ENCODE assay signal across 9 mouse cellular contexts in the genomic region with DNA sequence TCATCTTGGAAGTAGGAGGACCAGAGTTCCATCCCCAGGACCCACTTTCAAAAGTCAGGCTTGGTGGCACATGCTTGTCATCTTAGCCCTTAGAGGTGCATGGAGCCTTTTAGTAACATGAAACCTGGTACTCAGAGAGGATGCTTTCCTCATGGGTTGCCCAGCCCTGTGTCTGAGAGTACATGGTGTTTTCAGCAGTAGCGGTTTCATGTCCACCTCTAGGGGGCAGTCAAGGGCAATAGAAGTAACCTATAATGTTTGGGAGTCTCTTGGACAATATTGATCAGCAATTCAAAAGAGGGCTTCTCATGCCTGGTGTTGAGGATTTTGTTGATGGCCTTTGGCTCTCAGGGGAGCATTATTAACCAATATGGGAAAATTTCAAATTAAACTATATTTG. TPM values are rescaled to one million over a fixed set of nuclear protein-coding genes. Genes with fewer than 3 reads are reported as not detected.
A peak's percentile ranks its signal among the peaks of the same experiment; 100 is the strongest.
DNase-seq lines count a peak whose midpoint lies in the region; ATAC-seq and TF ChIP-seq lines count a peak whose summit lies in the region.
"Had no signal": no experiment of that assay in that cellular context is flagged by ENCODE, and none has a peak within 500 bp of the region (broad histone marks: within the 10 kb centered on the region; RNA-seq: fewer than 3 reads in every experiment).

No protein-coding gene starts in this region.

- intact Hi-C loops in left cerebral cortex, postnatal 4 days (cut with DNase I): loop anchor here (10.0 kb wide), 1 partner anchor 744 kb away; no protein-coding TSS in a partner anchor
- intact Hi-C loops in heart, postnatal 14 days (cut with DNase I): no loop called here

- no peak for TF ChIP-seq POLR2A in bone marrow macrophage, adult 2 months (IDR thresholded peaks at IDR 0.05; ENCODE audit: borderline replicate concordance, low read depth, low read length)

- no peak overlapping the region for H3K4me2 ChIP-seq in liver, embryonic 14.5 days (ENCODE audit: low read depth)
- H3K4me2 ChIP-seq: lung, embryonic 15.5 days had no signal

- no peak overlapping the region for H3K9ac ChIP-seq in liver, embryonic 14.5 days (replicated peaks)
- H3K9ac ChIP-seq: lung, embryonic 15.5 days had no signal

- H3K4me1 ChIP-seq in bone marrow macrophage, adult 2 months (ENCODE audit: control insufficient read depth, insufficient read depth, low read length): no peaks in the 10 kb centered on the region
- H3K4me1 ChIP-seq in liver, embryonic 14.5 days (replicated peaks; ENCODE audit: control insufficient read depth in 2 of 2, insufficient read depth in 2 of 2, low read length in 1 of 2): no peaks in the 10 kb centered on the region
- H3K4me1 ChIP-seq: lung, embryonic 15.5 days had no signal

- H3K9me3 ChIP-seq in liver, embryonic 14.5 days (ENCODE audit: control insufficient read depth, low read length): no peaks in the 10 kb centered on the region
- H3K9me3 ChIP-seq: lung, embryonic 15.5 days had no signal

- no peak overlapping the region for H3K4me3 ChIP-seq in bone marrow macrophage, adult 2 months (ENCODE audit: insufficient read depth, low read length)
- no peak overlapping the region for H3K4me3 ChIP-seq in liver, embryonic 14.5 days (ENCODE audit: insufficient read depth in 1 of 2, low read depth in 2 of 2, low read length in 2 of 2)
- H3K4me3 ChIP-seq: lung, embryonic 15.5 days had no signal

- DNase-seq in cerebellum, adult 18-20 months: peak; percentile 11 to 23
- DNase-seq in cerebellum, adult 9-11 months: no peak
- DNase-seq in left cerebral cortex, postnatal 4 days: peak; percentile 6
- DNase-seq in left cerebral cortex, adult 9 months (ENCODE audit: low spot score in 2 of 2): no peak
- DNase-seq in liver, embryonic 14.5 days (ENCODE audit: low read depth in 3 of 3, low spot score in 3 of 3): no peak
- DNase-seq in heart, postnatal 14 days: no peak
- DNase-seq in heart, adult 9 months (ENCODE audit: low spot score in 2 of 2): no peak

- TF ChIP-seq CTCF in bone marrow macrophage, adult 2 months (IDR thresholded peaks at IDR 0.05; ENCODE audit: low read depth, low read length): 0 out of 2 replicates have a peak, but pooled peaks have one; percentile 7
- peak; percentile 50 for TF ChIP-seq CTCF in liver, embryonic 14.5 days (IDR thresholded peaks at IDR 0.05; ENCODE audit: low read depth)

- no peaks in the 10 kb centered on the region for H3K27me3 ChIP-seq in liver, embryonic 14.5 days (ENCODE audit: control insufficient read depth, insufficient read depth, low read length)
- H3K27me3 ChIP-seq: lung, embryonic 15.5 days had no signal

- no peak for ATAC-seq in liver, embryonic 14.5 days (ENCODE audit: insufficient read depth)

- 29% methylated on average over 1 of the region's 1 CpGs for WGBS in liver, embryonic 14.5 days (ENCODE audit: insufficient replicate concordance)

- no peak for TF ChIP-seq EP300 in liver, embryonic 14.5 days (IDR thresholded peaks at IDR 0.05; ENCODE audit: low read depth)

- no peak overlapping the region for H3K27ac ChIP-seq in bone marrow macrophage, adult 2 months (ENCODE audit: insufficient read depth, low read depth, low read length)
- no peak overlapping the region for H3K27ac ChIP-seq in liver, embryonic 14.5 days
- H3K27ac ChIP-seq: lung, embryonic 15.5 days had no signal

- H3K36me3 ChIP-seq in liver, embryonic 14.5 days (replicated peaks; ENCODE audit: control insufficient read depth, insufficient read depth, low read depth): no peaks in the 10 kb centered on the region
- H3K36me3 ChIP-seq: lung, embryonic 15.5 days had no signal

RNA-seq across cellular contexts. Expression of a gene that starts 33.3 kb away (rescaled TPM):
- total RNA-seq in left cerebral cortex, postnatal 4 days (2021): 10 to 100 TPM; 27.6 to 29.0 TPM
- 27.4 and 30.9 TPM in 2 replicates for polyA plus RNA-seq in bone marrow macrophage, adult 2 months (2012; ENCODE audit: insufficient read depth, insufficient read length, missing spikeins)
- 33.6 and 51.1 TPM in 2 replicates for polyA plus RNA-seq in liver, embryonic 14.5 days (2012; rRNA removed)
- 38.8 and 40.4 TPM in 2 replicates for polyA plus RNA-seq in liver, embryonic 14.5 days (2014; fragmentation: Nextera tagmentation; extraction: Ambion mirVana)
- 10 to 100 TPM; 13.9 to 14.8 TPM for total RNA-seq in heart, postnatal 14 days (2021)

Comparison
In these comparisons a context has a peak if more than half of its experiments do, and no peak if none do; other contexts are left out.
1. DNase-seq: peak in cerebellum, adult 18-20 months (2 of 2) and left cerebral cortex, postnatal 4 days (single experiment); none in cerebellum, adult 9-11 months (single experiment), left cerebral cortex, adult 9 months (0 of 2), liver, embryonic 14.5 days (0 of 3), heart, postnatal 14 days (0 of 2) and heart, adult 9 months (0 of 2).